Mouse (Mus musculus) ES-Bruce4 (cell line): ENCODE results near the gene Mak.

ENCODE experiments used
- CTCF ChIP-seq: IDR thresholded peaks from one replicate; pipeline ENCODE4 v1.8.1; 2011; ENCODE audit warnings: low read depth, low read length
- EP300 ChIP-seq: IDR thresholded peaks from 2 replicates; pipeline ENCODE4 v1.6.1; 2011; ENCODE audit warnings: low read depth, low read length; ENCODE audit not compliant: insufficient read depth

GRCm38 (mm10) chr13:41018756-41019591 is 60.5 kb downstream of the Mak start:
- TF ChIP-seq CTCF (no peak), EP300 (no peak)
